Mouse (Mus musculus) adrenal gland (tissue): Measurements from ENCODE around the gene Rubcnl.

Experiments
- intact Hi-C: fragments of 180-260 bp; cut with DNase I; formaldehyde crosslinking; loops from one replicate; pipeline ENCODE4 v1.15.1; 2025
- long read RNA-seq, 2 experiments: library from polyadenylated mRNA; unstranded; transcript quantifications; one replicate each; pipeline ENCODE4 v2.0.0; 2020; ENCODE audit warnings: borderline replicate concordance in 1 of 2; ENCODE audit not compliant: insufficient replicate concordance in 1 of 2

Gene Rubcnl
- long read RNA-seq, experiment 1, result 0 reads
- long read RNA-seq, experiment 2, result 0 reads

DNA sequence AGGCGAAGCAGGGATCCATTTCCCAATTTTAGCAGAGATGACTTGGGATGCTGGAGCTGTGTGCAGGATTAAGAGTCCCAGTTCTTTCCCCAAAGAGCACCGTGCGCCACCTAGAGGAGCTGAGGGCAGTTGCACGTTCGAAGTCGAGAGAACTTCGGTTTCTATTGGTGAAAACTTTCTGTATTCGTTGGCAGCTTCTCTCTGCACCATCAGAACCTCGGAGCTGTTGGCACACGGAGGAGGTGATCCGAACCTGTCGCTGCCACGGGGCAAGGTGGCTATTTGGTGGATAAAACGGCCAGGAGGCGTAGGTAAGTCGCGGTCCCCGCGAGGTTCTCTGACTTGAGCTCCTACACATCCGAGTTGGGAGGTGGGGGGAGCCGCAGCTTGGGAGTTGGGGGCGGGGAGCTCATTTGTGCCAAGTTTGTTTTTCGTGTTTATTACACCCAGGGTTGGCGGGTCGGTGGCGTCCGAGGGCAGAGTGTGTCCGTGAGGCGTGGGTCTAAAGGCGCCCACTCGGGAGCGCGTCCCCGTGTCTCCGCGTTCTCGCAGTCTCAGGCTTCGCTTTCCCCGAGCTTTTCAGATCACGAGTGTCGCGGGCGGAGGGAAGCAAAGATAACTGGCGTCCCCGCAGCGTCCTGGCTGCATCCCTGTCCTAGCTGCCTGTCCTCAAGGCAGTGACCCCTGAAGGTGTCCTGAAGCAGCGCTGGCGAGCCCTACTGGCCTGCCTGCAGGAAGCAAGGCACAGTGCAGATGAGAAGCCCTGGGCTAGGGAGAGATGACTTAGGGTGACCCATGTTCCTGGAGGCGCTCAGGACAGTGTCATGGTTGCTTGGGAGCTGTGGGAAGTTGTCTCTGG is at the start of gene Rubcnl:
Rubcnl (plus strand) TSS at position 172 of the 859 bp plus-strand sequence.
- intact Hi-C loops, result no loop called here

DNA sequence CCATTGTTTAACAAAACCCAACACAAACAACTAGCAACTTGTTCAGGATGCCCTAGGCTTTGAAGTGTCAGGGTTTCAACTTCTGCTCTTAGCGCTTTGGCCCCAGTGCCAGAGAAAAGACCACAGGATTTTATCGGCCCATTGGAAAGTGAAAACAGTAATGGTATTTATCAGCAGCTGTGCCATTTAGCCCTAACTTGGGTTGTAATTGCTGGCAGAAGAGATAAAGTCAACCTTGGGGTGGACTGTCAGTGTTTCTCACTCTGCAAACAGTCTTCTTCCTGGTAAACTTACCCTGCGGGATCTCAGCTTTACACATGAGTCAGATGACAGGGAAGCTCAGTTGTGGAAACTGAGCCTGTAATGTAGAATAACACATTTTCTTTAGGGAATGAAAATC is 43.6 kb upstream of the Rubcnl start:
- intact Hi-C loops, result no loop called here

- intact Hi-C loops, result no loop called here
Measured at GRCm38 (mm10) chr14:74972687-74973086, 43.1 kb upstream of the Rubcnl start.

- intact Hi-C loops, result no loop called here
Measured at GRCm38 (mm10) chr14:74974136-74974651, 41.6 kb upstream of the Rubcnl start.

DNA sequence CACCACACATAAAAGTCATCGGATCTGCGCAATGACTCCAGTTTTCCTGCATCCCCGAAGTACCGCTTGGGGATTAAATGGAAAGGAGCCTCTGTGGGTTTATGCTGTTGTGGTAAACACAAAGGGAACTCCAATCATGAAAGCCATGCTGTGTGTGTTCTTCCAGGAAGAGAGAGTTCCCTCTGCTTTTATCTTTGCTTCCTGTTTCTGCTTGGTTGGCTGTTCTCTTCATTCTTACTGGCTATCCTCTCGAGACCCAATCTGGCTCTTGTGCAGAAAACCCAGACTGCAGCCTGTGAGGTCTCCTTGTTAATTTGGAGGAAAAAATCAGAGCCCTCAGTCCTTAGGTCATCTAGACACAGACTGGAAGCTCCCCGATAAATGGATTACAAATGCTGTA is 38.9 kb upstream of the Rubcnl start:
- intact Hi-C loops, result no loop called here

DNA sequence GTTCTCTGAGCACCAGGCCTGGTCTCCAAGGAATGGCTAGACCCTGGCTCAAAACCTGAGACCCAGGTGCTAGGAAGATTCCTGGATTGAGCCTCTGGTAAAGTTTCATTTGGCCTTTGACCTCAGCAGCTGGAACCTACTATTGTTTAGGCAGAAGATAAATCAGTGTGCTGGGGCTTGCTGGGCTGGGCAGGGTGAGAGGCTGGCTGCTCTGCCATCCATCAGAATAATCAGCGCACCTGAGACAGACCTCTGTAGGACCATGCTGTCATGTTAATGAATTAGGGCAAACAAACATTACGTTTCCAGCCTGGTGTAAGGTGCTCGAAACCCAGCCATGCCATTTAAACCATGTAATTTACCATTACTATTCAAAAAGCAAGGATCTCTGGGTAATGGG is 34.8 kb upstream of the Rubcnl start:
- intact Hi-C loops, result no loop called here

GRCm38 (mm10) chr14:74983079-74983478 is 32.7 kb upstream of the Rubcnl start:
- intact Hi-C loops, result no loop called here

GRCm38 (mm10) chr14:74984817-74985391 is 30.9 kb upstream of the Rubcnl start:
- intact Hi-C loops, result no loop called here

- intact Hi-C loops, result no loop called here
Measured at GRCm38 (mm10) chr14:74985658-74986057, 30.2 kb upstream of the Rubcnl start.

- intact Hi-C loops, result no loop called here
Measured at GRCm38 (mm10) chr14:74986527-74986926, 29.3 kb upstream of the Rubcnl start.

DNA sequence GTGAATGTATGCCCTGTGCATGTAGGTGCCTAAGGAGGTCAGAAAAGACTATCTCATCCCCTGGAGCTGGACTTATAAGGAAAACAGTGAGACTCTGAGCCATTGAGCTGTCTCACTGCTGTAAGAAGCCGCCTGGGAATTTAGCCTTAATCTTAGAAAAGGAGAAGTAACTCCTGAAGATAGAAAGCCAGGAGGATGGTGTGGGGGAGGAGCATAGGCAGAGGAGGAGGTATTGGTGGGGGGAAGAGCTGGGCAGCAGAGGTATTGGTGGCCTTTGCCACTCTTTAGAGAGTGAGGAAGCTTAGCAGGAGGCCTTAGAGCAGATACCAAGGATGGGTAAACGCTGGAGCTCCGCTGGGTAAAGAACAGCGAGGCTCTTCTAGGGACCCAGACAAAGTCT is 26.5 kb upstream of the Rubcnl start:
- intact Hi-C loops, result no loop called here

DNA sequence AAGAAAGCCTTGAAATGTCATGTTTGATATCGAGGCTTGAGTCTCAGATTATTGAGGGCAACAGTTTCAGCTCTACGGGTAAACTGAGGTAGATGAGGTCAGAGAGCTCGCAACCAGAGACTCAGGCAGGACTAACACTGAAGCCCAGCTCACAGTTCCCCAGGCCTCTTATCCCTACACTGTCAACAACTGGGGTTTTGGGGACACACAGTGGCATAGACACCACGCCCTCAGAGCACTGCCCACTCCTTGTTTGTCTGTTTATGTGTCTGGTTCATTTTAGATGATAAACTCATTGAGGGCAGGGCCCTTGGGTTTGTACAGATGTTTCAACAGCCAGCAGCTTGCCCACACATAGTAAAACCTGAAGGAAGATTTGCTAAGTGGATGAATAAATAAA is 25.9 kb upstream of the Rubcnl start:
- intact Hi-C loops, result loop anchor here (1.0 kb wide), 1 partner anchor 226 kb away; no protein-coding TSS in a partner anchor

DNA sequence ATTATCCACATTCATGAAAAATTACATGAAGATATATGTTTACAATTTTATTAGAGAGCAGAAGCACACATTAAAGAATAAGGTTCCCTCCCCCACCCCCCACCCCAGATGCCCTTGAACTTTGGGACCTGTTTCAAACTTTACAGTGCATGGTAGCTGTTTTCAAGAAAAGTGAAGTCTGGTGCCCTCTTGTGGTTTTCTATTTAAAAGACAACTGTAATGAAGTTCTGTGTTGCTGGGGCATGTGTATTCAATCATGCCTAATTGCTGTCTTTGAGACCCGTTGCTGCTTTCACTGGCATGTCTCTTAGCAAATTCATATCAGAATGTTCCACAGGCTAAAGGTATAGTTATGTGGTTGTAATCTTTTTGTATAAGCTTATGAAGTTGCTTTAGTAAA is 25.3 kb upstream of the Rubcnl start:
- intact Hi-C loops, result loop anchor here (1.0 kb wide), 1 partner anchor 226 kb away; no protein-coding TSS in a partner anchor

DNA sequence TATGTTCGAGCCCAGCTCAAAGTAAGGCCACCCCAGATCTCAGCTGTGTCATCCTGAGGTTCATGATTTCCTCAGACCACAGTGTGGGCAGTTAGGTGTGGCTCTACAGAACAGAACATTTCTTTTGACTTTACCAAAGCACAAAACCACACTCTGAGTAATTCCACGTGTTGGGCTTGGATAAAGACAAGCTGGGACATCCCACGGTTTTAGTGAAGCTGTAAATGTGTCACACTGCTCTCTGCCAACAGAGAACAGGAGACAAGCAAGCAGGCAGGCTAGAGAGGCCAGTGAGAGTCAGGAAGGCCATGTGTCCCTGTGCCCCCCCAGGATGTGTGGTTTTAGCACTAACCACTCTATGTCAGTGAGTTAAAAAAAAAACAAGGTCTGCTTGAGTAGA is 19.3 kb upstream of the Rubcnl start:
- intact Hi-C loops, result no loop called here

DNA sequence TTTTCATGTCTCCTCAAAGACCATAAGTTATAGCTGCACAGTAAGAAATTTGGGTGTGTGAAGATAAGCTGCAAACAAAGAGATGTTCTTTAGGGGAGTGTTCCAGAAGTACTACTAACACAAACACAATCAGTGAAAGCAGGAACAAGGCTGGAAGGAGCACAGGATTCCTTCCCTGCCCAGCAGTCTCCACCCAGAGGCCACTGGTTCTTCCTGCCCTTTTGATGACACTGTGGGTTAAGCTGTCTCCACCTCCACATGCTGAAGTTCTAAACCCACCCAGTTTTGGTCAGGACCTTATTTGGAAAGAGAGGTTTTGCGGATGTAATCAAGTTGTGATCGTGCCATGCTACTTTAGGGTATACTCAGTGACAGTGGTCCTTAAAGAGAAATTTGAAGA is 18.8 kb upstream of the Rubcnl start:
- intact Hi-C loops, result no loop called here

- intact Hi-C loops, result no loop called here
Measured at GRCm38 (mm10) chr14:75001364-75001763, 14.5 kb upstream of the Rubcnl start.

DNA sequence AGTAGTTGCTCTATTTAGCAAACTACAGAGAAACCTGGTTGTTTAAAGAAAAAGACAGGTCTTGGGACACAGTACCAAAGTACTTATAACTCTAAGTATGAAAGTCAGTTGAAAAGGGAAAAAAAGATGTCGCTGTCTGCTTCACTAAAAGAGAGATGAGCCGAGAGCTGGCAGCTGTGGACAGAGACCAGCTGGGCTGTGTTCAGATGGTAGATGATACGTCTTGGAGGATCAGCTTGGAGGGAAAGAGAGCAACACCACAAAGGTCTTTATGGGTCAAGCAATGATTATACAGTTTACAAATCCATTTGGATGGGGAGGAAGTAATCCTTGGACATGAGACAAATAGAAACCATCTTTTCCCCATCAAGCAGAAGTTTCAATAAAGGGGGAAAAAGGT is 12.5 kb upstream of the Rubcnl start:
- intact Hi-C loops, result no loop called here

- intact Hi-C loops, result no loop called here
Measured at GRCm38 (mm10) chr14:75005478-75006199, 10.2 kb upstream of the Rubcnl start.

DNA sequence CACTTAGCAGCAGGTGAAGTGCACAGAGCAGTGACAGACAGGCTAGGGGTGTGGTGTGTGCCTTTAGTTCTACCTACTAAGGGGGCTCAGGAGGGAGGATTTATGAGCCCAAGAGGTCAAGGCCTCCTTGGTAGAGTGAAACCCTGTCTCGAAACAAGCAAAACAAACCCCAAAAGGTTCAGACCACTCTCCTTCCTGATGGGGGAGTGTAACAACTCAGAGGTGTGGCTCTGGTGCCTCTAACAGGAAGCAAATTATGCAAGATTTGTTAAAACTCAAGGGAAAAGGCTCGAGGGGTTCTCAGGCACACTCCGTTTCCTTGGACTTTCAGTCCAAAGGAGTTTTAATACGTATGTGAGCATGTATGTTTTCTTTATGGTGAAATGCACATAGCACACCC is 5.5 kb upstream of the Rubcnl start:
- intact Hi-C loops, result no loop called here

DNA sequence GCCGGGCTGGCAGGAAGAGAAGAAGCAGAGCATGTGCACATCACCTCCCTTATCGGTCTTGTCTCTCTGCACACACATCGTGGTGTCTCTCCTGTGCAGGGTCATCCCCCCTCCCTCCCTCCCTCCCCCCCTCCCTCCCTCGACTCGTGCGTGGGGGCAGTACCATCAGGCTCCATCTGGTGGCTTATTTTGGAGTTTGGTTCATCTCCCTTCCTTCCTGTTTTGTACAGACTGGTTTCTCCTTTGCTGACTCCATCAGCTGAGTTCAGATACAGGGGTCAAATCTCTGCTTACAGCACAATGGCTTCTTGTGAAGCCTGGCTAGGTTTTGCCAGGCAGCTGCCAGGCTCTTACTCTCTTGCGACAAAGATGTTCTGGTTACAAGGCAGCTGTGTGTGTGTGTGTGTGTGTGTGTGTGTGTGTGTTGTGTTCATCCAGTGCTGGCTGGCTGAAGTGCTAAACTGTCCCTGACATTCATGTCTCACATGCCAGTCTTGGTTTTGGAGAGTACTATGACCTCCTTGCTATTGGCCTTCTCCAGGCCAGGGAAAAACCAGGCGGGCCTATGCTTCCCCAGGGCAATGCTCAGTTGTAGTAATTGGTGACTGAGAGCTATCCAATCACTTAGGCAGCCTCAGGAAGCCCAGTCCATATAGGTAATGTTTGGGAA is 4.7 kb upstream of the Rubcnl start:
- intact Hi-C loops, result no loop called here

GRCm38 (mm10) chr14:75016715-75017020 is 841 bp downstream of the Rubcnl start:
- intact Hi-C loops, result no loop called here

DNA sequence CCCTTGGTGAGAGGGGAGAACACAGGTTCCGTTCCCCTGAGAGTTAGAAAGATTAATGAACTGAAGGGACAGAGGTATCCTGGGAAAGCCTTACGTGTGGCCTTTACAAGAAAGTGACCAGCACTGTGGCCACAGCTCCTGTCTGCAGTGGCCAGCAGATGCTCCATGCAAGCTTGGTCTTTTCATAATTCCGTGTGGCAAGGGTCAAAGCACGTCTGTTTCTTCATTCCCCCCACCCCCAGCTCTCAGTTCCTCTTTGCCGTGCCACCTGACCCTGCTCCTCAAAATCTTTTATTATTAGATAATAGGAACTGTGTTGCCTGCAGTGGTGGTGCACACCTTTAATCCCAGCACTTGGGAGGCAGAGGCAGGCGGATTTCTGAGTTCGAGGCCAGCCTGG is 1.4 kb downstream of the Rubcnl start:
- intact Hi-C loops, result no loop called here
